Mouse (Mus musculus) spleen, adult 2 months (tissue): ENCODE measurements around the gene Plekhh1.

Source experiments
- CTCF ChIP-seq: fragments of 200-500 bp; IDR thresholded peaks from 2 replicates; pipeline ENCODE4 v1.5.1; 2011; ENCODE audit warnings: mild to moderate bottlenecking, inconsistent platforms; ENCODE audit not compliant: insufficient read depth, insufficient read length, insufficient replicate concordance; ENCODE audit errors: extremely low read depth
- POLR2A ChIP-seq: fragments of 200-500 bp; IDR thresholded peaks from 2 replicates; pipeline ENCODE4 v1.6.1; 2011; ENCODE audit warnings: low read depth, low read length, inconsistent platforms

DNA sequence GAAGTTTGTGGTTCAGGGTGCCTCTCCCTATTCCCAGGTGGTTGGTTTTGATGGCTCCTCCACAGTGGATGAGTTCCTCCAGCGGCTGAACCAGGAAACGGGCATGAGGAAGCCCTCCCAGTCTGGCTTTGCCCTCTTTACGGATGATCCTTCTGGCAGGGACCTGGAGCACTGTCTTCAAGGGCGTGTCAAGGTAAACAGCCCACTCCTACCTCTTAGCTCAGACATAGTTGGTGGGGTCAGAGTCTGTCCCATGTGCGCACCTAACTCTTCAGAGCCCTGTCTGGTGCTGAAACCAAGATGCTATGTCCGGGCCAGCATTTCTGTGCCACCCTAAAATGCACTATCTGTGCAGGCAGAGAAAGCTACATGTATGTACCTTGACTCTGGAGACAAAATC lies 44.4 kb downstream of the Plekhh1 start:
- no peak for TF ChIP-seq POLR2A
- no peak for TF ChIP-seq CTCF
